Mouse (Mus musculus) regulatory T cell (primary cell): ENCODE measurements around the gene 5830473C10Rik.

ENCODE experiments used
- in situ Hi-C: fragments of 300-600 bp; cut with MboI, MseI; formaldehyde crosslinking; loops from one replicate; pipeline ENCODE4 v1.15.1; 2025; ENCODE audit warnings: high pct_unique_total_duplicates

The 5830473C10Rik gene

DNA sequence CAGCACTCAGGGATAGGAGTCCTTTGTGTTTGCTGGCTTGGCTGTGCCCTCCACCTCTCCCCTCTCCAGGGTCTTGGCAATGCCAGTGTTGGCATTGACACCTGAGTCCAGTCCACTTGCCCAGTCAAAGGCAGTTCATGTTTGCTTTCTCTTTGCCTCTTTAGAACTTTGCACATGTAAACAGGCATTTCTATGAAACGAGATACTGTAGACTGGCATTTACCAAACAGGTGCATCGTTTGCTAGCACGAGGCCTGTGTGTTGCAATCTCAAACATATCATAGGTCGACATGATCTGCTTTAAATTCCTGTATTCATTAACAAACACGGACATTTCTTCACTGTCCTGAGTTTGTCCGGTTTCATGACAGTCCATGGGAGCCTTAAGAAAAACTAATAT, at the start of gene 5830473C10Rik:
Gene 5830473C10Rik (plus strand): TSS at position 365 of the 400 bp plus-strand sequence.
- in situ Hi-C loops = no loop called here

DNA sequence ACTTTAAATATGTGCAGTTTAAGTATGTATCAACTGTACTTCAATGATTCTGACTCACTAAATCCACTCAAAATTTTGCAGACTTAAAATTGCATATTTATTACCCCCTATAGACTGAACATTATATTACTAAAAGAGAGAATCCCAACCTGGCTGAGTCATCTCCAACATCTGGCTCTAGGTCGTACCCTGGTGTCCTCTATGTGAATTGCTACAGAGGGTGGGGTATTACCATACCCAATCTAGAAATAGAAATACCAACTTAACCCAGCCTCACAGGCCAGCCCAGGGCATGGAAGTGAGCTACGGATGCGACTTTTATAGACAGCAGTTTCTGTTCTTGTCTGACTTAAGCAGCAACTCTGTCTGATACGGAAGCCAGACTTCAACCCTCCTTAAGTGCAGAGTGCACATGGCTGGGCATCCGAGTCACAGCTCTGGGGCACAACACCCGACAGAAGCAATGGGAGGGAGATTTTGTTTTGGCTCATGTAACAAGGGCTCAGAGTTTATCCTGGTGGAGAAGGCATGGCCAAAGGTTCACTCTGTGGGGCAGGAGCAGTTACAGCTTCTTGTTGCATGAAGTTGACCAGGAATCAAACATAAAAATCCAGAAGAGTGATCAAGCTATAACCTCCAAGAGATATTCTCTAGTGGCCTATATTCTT, 48.5 kb upstream of the 5830473C10Rik start:
- in situ Hi-C loops = no loop called here

DNA sequence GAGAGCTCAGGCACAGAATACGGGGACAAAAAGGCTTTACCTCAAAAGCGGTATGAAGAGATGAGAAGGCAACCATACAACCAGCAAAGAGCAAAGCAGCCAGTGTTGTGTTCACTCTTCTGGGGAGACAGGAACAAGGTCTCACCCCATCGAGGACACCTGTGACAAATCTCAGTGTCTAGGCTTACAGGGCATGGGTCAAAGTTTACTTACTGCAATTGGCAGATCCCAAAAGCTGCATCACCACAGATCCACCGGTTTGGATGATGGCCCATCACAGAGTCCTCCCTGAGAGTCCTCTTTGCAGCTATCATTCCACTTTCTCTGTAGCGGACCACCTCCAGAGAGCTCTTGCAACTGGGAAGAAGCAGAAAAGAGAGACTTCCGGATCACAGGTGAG, 45.3 kb upstream of the 5830473C10Rik start:
- in situ Hi-C loops = no loop called here

DNA sequence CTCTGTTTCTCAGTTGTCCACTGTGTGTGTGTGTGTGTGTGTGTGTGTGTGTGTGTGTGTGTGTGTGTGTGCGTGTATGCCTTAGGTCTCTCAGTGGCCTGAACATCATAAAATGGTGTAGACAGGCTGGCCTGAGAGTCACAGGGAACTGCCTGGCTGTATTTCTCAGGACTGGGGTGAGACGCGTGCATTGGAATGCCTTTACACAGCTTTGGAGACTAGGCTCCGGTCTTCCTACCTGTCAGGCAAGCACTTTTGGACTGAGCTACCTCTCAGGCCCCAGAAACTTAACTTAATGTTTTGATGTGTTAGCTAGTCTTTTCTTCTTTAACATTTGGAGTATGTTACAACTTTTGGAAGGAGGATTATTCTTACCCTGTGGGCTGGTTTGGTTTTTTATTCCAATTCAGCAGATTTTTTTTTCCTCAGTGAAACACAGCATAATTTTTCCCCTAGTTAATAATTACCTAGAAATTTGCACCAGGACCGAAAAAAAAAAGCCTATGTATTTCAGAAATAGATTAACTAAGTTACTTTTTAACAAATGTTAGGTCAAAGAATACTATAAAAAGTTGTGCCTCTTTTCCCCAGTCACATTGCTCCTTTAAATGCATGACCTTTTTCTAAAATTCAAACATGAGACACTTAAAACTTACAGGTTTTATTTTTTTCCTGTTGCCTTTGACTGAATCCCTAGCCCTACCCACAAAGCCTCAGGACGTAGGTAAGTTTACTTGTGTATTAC, 42.4 kb upstream of the 5830473C10Rik start, which contains the start of gene Afm:
Gene Afm (plus strand): TSS at position 577 of the 745 bp plus-strand sequence.
- in situ Hi-C loops = no loop called here

DNA sequence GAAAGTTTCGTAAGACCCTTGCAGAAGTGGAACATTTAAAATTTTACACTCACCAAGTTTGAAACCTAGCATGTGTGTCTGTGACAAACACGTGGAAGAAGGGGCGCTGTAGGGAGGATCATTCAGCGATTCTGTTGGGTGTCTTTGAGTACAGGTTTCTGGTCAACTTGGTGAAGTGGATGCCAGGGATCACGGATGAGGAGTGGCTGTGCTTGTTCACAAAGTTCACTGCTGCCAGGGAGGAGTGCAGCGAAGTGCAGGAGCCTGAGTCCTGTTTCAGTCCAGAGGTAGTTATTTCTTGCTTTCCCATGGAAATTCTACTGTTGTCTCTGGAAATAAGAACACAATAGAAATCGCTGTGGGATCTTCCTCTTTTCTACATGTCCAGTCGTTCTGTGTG, 9.7 kb upstream of the 5830473C10Rik start:
- in situ Hi-C loops = no loop called here

DNA sequence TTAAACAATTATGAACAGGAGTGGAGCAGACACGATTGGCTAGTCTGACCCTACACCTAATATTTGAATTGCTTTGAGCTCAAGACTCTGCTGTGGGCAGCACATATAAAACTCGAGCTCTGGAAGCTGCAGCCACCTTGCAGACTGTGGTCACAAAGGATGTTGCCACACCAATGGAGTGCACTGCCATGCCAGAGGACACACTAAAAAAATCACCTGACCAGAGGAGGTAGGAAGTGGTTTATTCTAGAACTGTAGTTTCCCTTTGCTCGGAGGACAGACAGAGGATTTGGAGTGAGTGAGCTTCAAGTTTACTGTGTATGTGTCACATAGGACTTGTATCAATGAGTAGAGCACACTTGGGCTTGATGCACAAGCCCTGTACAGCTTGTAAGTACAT, 4.9 kb upstream of the 5830473C10Rik start:
- in situ Hi-C loops = no loop called here

DNA sequence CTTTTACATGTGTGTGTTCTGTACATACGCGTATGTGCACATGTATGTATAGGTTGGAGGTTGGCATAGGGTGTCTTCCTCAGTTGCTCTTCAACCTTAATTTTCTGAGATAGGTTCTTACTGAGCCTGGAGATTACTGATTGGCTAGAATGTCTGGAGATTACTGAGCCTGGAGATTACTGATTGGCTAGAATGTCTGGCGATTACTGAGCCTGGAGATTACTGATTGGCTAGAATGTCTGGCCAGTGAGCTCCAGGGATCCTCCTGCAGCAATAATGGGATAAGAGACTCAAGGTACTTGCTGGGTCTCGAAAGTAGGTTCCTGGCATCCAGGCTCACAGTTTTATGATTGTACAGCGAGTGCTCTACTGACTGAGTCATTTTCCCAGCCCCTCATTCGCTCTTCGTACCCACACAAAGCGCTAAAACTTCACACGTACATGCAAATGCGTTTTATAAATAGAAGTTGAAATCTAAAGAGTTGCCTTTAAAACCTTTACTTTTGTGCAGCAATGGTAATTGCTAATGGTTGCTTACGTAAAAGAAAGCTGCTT, 891 bp downstream of the 5830473C10Rik start:
- in situ Hi-C loops = no loop called here

DNA sequence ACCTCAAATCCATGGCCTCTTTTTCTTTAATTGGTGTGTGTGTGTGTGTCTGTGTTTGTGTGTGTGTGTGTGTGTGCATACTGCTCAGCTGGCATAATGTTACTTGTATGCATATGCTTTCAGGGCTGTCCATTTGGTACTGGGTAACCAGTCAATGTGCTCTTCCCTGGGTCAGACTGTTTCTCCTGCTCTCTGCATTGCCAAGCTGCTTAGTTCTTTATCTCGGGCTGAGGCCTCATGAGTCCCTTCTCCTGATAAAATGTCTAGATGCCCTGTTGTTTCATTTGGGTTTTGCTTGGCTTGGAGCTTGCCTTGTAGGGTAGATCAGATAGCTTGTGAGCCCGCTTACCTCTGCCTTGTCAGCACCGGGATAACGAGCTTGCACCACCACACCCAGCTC, 2.0 kb downstream of the 5830473C10Rik start:
- in situ Hi-C loops = no loop called here

DNA sequence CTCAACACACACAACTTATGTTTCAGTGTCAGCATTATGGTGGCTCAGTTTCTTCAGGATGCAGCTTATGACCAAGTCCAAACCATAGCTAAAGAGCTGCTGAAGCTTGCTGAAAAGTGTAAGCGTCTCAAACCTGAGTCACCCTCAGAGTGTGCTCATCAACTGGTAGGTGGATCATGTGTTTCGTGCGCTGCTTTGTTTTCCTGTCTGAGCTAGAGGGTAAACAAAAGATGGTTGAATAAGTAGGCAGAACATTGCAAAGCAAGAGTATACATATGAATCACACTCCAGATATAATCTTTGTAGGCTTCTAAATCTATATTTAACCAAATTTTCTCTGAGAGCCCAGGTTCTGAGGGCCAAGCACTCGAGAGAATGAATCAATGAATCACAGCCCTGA, 3.3 kb downstream of the 5830473C10Rik start:
- in situ Hi-C loops = no loop called here

DNA sequence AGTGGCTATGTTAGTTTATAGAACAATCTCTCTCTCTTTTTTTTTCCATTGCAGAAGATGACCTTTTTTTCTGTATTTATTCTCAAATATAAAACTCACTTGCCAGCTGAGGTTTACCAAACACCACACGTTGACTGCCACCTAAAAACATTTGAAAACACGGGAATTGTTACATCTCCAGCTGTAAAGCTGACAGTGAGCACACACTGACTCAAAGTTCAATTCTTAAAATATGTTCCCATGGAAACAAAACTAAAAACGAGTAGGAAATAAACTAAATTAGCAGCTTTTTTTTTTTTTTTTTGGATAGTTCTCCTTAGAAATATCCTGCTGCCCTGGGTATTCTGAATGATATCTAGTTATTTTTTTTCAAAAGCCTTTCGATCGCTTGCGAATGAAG, 4.3 kb downstream of the 5830473C10Rik start:
- in situ Hi-C loops = no loop called here

DNA sequence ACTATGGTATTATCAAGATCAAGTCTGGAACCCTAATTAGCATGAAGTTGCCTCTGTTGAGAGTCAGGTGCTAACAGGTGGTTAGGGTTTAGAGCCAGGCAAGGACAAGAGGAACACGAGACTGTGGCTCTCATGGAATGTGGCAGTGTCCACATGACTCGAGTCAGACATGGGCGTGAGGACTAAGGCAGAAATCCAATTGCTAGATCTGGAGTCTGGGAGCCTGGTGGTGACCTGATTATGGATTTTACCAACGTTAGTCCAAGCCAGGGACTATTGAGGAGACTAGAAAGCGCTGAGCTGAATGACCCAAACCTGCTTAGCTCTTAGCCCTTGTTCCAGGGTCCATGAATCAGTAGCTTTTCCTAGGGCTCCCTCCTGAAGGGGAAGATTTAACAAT, 6.9 kb downstream of the 5830473C10Rik start:
- in situ Hi-C loops = no loop called here

DNA sequence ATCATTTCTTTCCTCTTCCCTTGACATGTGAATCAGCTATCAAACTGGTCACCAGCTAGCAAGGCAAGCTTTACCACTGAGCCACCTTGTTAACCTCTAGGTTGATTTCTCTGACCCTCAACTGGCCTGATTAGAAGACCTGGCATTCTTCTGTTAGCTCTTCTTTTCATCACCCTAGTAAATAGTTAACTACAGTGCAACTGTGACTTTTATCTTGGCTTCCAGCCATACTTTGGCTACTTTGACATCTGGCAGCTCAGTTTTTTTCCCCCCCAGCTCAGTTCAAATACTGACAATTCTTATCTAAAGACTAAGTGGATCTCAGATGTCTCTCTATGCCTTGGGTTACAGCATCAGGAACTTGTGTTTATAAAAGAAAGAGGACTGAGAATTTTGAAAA, 7.4 kb downstream of the 5830473C10Rik start:
- in situ Hi-C loops = no loop called here

DNA sequence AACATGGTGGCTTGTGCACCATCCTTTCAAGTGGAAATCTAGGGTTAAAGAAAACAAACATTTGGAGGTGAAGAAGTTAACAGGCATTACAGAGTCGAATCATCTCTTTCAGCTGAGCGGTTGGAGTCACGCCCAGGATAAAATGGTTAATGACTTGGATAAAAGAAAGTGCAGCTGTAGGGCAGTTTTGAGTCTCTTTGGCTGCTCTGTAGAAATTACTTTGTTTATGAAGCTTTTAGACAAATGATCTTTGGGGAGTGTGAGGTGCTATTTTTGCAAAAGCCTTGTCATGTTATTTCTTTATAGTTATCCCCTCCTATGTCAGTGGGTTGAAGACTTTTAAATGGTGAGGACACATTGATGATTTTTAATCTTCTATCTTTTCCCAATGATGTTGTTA, 10.3 kb downstream of the 5830473C10Rik start:
- in situ Hi-C loops = no loop called here

DNA sequence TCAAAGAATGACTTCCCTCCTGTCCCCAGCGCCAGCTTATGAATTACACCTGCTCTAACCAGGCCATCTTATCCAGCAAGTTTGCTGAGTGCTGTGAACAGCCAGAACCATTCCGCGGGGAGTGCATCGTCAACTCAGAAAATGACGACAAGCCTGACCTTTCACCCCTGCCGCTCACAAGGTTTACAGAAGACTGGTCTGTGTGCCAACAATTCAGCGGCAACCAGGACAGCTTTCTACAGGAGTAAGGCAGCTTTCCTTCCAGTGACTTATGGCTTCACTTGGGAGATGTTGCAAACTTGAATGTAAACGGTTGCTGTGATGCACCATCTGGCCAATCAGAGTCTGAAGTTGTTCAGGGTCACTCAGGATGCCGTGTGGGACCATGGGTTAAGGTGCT, 16.8 kb downstream of the 5830473C10Rik start:
- in situ Hi-C loops = no loop called here

DNA sequence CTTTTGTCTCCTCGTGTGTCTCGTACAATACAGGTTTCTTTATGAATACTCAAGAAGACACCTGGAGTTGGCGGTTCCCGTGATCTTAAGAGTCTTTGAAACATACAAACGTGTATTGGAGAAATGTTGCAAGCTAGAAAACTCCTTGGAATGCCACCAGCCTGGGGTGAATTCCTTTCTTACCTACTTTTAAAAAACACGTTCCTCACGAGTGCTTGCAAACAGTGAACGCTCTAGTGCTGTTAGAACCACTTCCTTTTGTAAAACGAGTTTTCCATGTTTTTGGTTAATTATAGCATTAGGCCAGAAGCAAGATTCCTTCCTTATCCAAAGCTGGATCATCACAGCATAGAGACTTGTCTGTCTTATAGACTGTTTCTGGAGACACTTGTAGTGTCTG, 18.6 kb downstream of the 5830473C10Rik start:
- in situ Hi-C loops = no loop called here

DNA sequence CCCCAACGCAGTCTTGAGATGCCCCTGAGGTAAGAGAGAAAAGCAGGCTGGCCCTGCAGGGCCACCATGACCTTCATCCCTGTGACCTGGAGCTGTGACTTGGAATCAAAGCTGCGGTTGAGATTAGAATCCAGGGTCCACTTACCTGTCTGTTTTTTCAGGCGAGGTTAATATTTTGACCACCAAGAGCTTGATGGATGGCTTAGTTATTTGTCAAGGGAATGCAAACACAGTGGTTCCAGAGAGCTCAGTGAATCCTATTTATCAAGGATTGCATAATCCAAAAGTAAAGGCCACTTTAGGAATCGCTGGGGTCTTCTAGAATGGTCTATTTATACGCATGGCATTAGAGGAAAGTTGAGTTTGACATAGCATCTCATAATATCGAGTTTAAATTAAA, 21.3 kb downstream of the 5830473C10Rik start:
- in situ Hi-C loops = no loop called here

DNA sequence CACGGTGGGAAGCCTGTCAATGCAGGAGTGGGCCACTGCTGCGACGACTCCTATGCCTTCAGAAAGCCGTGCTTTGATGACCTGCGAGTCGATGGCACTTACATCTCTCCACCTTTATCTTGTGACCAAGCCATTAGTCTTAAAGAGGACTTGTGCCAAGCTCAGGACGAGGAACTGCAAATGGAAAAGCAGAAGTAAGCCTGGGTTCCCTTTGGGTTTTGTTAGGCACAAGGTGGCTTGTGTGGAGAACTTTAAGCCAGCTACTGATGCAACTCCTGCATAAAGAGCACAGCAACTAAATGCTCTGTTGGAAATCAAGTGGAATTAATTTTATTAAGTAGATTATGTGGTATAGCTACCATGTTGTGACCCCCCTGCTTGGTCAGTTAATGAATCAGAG, 23.9 kb downstream of the 5830473C10Rik start:
- in situ Hi-C loops = no loop called here

DNA sequence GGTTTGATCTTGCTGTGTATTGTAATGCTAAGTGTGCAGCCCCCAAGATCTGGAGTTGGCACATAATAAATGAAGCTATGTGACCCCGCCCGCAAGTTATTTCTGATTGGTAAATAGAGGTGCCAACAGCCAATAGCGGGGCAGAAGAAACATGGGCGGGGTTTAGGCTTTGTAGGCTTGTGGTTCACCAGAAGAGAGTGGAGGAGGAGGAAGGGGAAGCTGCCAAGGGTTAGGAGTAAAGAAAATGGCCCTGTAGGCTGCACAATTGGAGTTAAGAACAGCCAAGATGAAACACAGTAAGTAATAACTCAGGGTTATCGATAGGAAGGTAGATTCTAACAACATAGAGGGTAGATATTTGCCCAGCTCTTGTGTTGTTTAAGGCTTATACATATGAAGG, 25.6 kb downstream of the 5830473C10Rik start:
- in situ Hi-C loops = no loop called here

DNA sequence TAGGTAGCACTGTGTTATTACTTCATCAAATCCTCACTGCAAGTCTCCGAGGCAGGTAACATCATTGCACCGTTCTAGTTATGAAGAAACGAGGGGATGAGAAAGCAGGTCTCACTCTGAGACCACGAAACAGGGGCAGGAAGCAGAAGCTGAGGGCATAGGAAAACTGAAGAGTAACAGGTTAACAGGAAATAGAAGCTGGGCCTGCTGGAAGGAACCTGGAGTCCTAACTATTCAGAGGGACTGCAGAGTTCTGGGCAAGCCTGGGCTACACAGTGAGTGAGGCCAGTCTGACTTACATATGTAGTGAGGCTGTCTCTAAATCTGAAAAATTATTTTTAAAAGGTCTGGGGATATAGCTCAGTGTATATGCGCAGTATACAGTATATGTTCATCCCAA, 27.2 kb downstream of the 5830473C10Rik start:
- in situ Hi-C loops = no loop called here

DNA sequence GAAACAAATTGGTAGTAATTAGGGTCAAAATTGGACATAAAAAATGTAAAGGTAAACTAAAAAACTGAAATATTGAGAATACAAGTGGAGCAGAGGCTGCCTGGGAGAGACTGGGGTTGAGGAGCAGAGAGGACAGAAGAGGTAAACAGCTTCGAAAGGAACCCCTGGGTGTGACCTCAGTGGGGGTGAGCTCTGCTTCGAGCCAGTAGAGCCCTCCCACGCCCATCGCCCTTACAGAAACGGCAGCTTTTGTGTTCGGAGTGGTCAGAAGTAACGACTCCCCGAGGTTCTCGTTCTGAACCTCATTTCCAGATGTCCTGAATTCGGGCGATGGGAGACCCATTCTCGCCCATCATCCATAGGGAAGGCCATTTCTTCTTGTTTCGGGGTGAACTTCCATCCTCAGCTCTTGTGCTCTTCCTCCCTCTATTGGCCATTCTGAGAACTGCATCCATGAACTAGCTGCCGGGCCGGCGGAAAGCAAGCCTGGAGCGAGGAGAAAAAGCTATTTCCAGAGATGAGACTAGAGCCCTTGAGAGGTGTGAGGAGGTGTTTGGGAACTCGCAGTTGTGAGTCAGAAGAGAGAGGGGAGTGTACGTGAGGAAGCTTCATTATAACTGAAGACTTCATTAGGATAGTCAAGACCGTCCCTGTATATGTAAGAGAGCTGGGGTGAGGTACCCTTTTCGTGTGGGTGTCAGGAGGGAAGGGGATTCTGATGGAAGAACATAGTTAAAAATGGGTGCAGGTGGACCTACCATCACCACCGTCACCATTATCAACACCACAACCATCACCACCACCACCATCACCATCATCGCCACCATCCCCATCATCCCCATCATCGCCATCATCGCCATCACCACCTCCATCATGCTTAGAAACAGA, 28.0 kb downstream of the 5830473C10Rik start:
- in situ Hi-C loops = no loop called here

DNA sequence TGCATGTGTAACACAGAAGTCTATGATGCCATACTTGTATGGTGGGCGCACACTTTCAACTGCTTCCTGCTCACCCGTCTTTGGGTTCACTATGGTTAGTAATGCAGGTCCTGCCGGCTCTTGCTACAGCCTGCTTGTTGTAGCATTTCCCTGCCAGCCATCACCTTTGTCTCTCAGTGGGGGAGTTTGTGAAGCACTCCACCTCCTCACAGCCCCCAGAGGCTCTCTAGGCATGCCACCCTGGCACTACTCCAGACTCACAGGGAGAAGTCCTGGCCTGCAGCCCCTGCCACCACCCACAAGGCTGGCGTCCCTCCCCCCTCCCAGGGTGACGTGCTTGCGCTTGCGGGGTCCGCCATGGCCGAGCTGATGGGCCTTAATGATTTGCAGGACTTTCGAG, 29.8 kb downstream of the 5830473C10Rik start:
- in situ Hi-C loops = no loop called here

DNA sequence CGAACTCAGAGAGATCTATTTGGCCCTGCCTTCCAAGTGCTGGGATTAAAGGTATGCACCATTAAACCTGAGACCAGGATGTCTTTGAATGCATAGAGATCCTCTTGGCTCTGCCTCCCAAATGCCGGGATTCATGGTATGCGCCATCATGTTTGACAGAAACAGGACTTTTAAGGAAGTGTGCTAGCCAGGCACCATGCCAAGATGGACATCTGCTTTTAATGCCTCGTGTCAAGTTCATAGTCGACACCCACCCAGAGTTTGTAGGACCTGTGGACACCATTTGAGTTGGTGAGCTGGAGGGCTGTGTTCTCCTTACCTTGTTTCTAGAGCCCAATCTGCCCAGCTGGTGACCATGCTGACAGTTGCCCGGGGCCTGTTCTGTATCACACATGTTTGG, 31.0 kb downstream of the 5830473C10Rik start:
- in situ Hi-C loops = no loop called here
